Mouse (Mus musculus): ENCODE measurements at regions not wholly inside any gene's neighbourhood (a gene's known extent, or its start where the extent isn't known, plus 50 kb on each side); places are given as distances from the start of the nearest gene placed in this dataset.

GRCm38 (mm10) chrX:146231866-146232590, 727.0 kb upstream of the Amot start:
- TF ChIP-seq TAL1 (conservative IDR thresholded peaks at IDR 0.05; ENCODE audit: low read depth, low read length) (peak; percentile 82), GATA1 (IDR thresholded peaks at IDR 0.05; ENCODE audit: borderline replicate concordance, low read length) (no peak)
- H3K4me1 ChIP-seq (ENCODE audit: insufficient read depth, low read depth, low read length): peaks cover 4% of the 10 kb centered on the region; the same call in 1 of the 2 replicates
- H3K4me3 ChIP-seq (ENCODE audit: low read depth, low read length): no peak overlapping the region
- peak; percentile 2 for DNase-seq (ENCODE audit: low spot score)
- no peaks in the 10 kb centered on the region for H3K36me3 ChIP-seq (replicated peaks)
- no peaks in the 10 kb centered on the region for H3K9me3 ChIP-seq (replicated peaks)
- ATAC-seq (ENCODE audit: extremely low read depth, insufficient number of reproducible peaks, low FRiP score, poor library complexity, severe bottlenecking): peak; percentile 99
- no peaks in the 10 kb centered on the region for H3K27me3 ChIP-seq (ENCODE audit: insufficient read depth, low read length)

- DNase-seq (ENCODE audit: low spot score) (no peak), ATAC-seq (ENCODE audit: extremely low read depth, insufficient number of reproducible peaks, low FRiP score, poor library complexity, severe bottlenecking) (no peak)
- TF ChIP-seq CTCF (IDR thresholded peaks at IDR 0.05; ENCODE audit: low read depth, low read length): no peak
- TF ChIP-seq GATA1 (IDR thresholded peaks at IDR 0.05; ENCODE audit: borderline replicate concordance, low read length): no peak
- no peak for TF ChIP-seq POLR2AphosphoS5 (IDR thresholded peaks at IDR 0.05; ENCODE audit: insufficient replicate concordance, low read depth, low read length)
- no peak for TF ChIP-seq TAL1 (conservative IDR thresholded peaks at IDR 0.05; ENCODE audit: low read depth, low read length)
- no peak for TF ChIP-seq GATA2 (IDR thresholded peaks at IDR 0.05; ENCODE audit: borderline replicate concordance, low read depth, low read length)
- peaks cover 4% of the 10 kb centered on the region; the same call in 1 of the 2 replicates for H3K4me1 ChIP-seq (ENCODE audit: insufficient read depth, low read depth, low read length)
- no peak overlapping the region for H3K4me3 ChIP-seq (ENCODE audit: low read depth, low read length)
- no peaks in the 10 kb centered on the region for H3K27me3 ChIP-seq (ENCODE audit: insufficient read depth, low read length)
- no peaks in the 10 kb centered on the region for H3K36me3 ChIP-seq (replicated peaks)
- no peaks in the 10 kb centered on the region for H3K9me3 ChIP-seq (replicated peaks)
Measured at GRCm38 (mm10) chrX:146232795-146233194, 727.8 kb upstream of the Amot start.

- H3K36me3 ChIP-seq (replicated peaks): no peaks in the 10 kb centered on the region
- ATAC-seq (ENCODE audit: extremely low read depth, insufficient number of reproducible peaks, low FRiP score, poor library complexity, severe bottlenecking) (peak; percentile 89), DNase-seq (ENCODE audit: low spot score) (no peak)
- TF ChIP-seq CTCF (IDR thresholded peaks at IDR 0.05; ENCODE audit: low read depth, low read length): no peak
- TF ChIP-seq TAL1 (conservative IDR thresholded peaks at IDR 0.05; ENCODE audit: low read depth, low read length): peak; percentile 53
- peaks cover 14% of the 10 kb centered on the region for H3K4me1 ChIP-seq (ENCODE audit: insufficient read depth, low read depth, low read length)
- no peaks in the 10 kb centered on the region for H3K9me3 ChIP-seq (replicated peaks)
- H3K4me3 ChIP-seq (ENCODE audit: low read depth, low read length): no peak overlapping the region
- H3K27me3 ChIP-seq (ENCODE audit: insufficient read depth, low read length): no peaks in the 10 kb centered on the region
Measured at GRCm38 (mm10) chrX:146255755-146256154, 706.6 kb upstream of the Htr2c start.
